Mouse (Mus musculus) testis, postnatal 14 days (tissue): ENCODE data around the gene Ahcy.
"Not testable (repeated sequence)": the region's sequence is repeated elsewhere in the genome, so short reads cannot be mapped to it uniquely, and the experiment has no call there.

ENCODE experiments used
- DNase-seq: peaks from one replicate; pipeline ENCODE4 v3.0.0; 2021; ENCODE audit warnings: low spot score

Ahcy gene

GRCm38 (mm10) chr2:155073978-155074765, at the start of gene Ahcy:
TSS of gene Ahcy (minus strand) at chr2:155074497.
- peak; percentile 90 for DNase-seq

GRCm38 (mm10) chr2:155115216-155115830, 41.0 kb upstream of the Ahcy start:
- no peak for DNase-seq

GRCm38 (mm10) chr2:155107276-155107675, 33.0 kb upstream of the Ahcy start:
- DNase-seq: not testable (repeated sequence)

- no peak for DNase-seq
Measured at GRCm38 (mm10) chr2:155103607-155104006, 29.3 kb upstream of the Ahcy start.

- DNase-seq: no peak
Measured at GRCm38 (mm10) chr2:155101761-155102181, 27.5 kb upstream of the Ahcy start.

- DNase-seq: no peak
Measured at GRCm38 (mm10) chr2:155100796-155101259, 26.5 kb upstream of the Ahcy start.

- DNase-seq: no peak
Measured at GRCm38 (mm10) chr2:155099994-155100795, 25.9 kb upstream of the Ahcy start.

- no peak for DNase-seq
Measured at GRCm38 (mm10) chr2:155099421-155099820, 25.1 kb upstream of the Ahcy start.

GRCm38 (mm10) chr2:155098720-155099380, 24.6 kb upstream of the Ahcy start:
- DNase-seq: no peak

- DNase-seq: no peak
Measured at GRCm38 (mm10) chr2:155093418-155093817, 19.1 kb upstream of the Ahcy start.

- no peak for DNase-seq
Measured at GRCm38 (mm10) chr2:155091743-155092075, 17.4 kb upstream of the Ahcy start.

- DNase-seq: no peak
Measured at GRCm38 (mm10) chr2:155090909-155091742, 16.8 kb upstream of the Ahcy start.

- no peak for DNase-seq
Measured at GRCm38 (mm10) chr2:155088264-155088663, 14.0 kb upstream of the Ahcy start.

- no peak for DNase-seq
Measured at GRCm38 (mm10) chr2:155086328-155086727, 12.0 kb upstream of the Ahcy start.

- DNase-seq: no peak
Measured at GRCm38 (mm10) chr2:155084546-155084945, 10.2 kb upstream of the Ahcy start.

GRCm38 (mm10) chr2:155082121-155082803, 8.0 kb upstream of the Ahcy start:
- no peak for DNase-seq

GRCm38 (mm10) chr2:155081056-155081455, 6.8 kb upstream of the Ahcy start:
- DNase-seq: no peak

GRCm38 (mm10) chr2:155080179-155080530, 5.9 kb upstream of the Ahcy start:
- no peak for DNase-seq

- DNase-seq: no peak
Measured at GRCm38 (mm10) chr2:155079500-155080178, 5.3 kb upstream of the Ahcy start.

GRCm38 (mm10) chr2:155075649-155076048, 1.4 kb upstream of the Ahcy start:
- DNase-seq: no peak
